ENCODE assay signal across 24 mouse cellular contexts in genomic region chr9:112247183-112247582, GRCm38 (mm10). TPM values are rescaled to one million over a fixed set of nuclear protein-coding genes. Genes with fewer than 3 reads are reported as not detected.
DNase-seq lines count a peak whose midpoint lies in the region; ATAC-seq and TF ChIP-seq lines count a peak whose summit lies in the region.
"Had no signal": no experiment of that assay in that cellular context is flagged by ENCODE, and none has a peak within 500 bp of the region (broad histone marks: within the 10 kb centered on the region; RNA-seq: fewer than 3 reads in every experiment).

No protein-coding gene starts in this region.

- H3K27ac ChIP-seq in CH12.LX (ENCODE audit: insufficient read depth, low read depth) (no peak overlapping the region), ES-E14 (ENCODE audit: insufficient read depth, low read depth, low read length, poor library complexity, severe bottlenecking) (no peak overlapping the region), MEL (ENCODE audit: control insufficient read depth, low read depth, low read length) (no peak overlapping the region)
- no peak overlapping the region for H3K27ac ChIP-seq in heart, embryonic 12.5 days (ENCODE audit: poor library complexity, severe bottlenecking)

- H3K4me3 ChIP-seq in CH12.LX (replicated peaks in 1 of 3; ENCODE audit: low read depth in 2 of 3, low read length in 2 of 3, poor library complexity in 1 of 3) = no peak overlapping the region
- H3K4me3 ChIP-seq in ES-E14 (ENCODE audit: insufficient read depth in 1 of 2, low read depth in 1 of 2, low read length in 2 of 2, poor library complexity in 1 of 2, severe bottlenecking in 1 of 2) = no peak overlapping the region
- H3K4me3 ChIP-seq in MEL (ENCODE audit: control insufficient read depth in 1 of 2, insufficient read depth in 1 of 2, low read depth in 2 of 2, low read length in 2 of 2) = no peak overlapping the region
- no peak overlapping the region for H3K4me3 ChIP-seq in heart, embryonic 12.5 days

- 69% methylated on average over 2 of the region's 2 CpGs for WGBS in heart, embryonic 12.5 days

- no peak overlapping the region for H3K9ac ChIP-seq in CH12.LX (ENCODE audit: insufficient read depth, low read depth)
- H3K9ac ChIP-seq in ES-E14 (ENCODE audit: insufficient read depth, low read depth, low read length, poor library complexity, severe bottlenecking) = no peak overlapping the region
- no peak overlapping the region for H3K9ac ChIP-seq in MEL (ENCODE audit: control insufficient read depth, low read depth, low read length, poor library complexity, severe bottlenecking)
- H3K9ac ChIP-seq in heart, embryonic 12.5 days = no peak overlapping the region

- no peak for TF ChIP-seq RAD21 in CH12.LX (IDR thresholded peaks at IDR 0.05; ENCODE audit: low read depth, low read length)
- no peak for TF ChIP-seq RAD21 in MEL (IDR thresholded peaks at IDR 0.05; ENCODE audit: low read depth, low read length)

- no peak for TF ChIP-seq POLR2A in CH12.LX (IDR thresholded peaks at IDR 0.05; ENCODE audit: low read depth, low read length)
- no peak for TF ChIP-seq POLR2A in MEL (IDR thresholded peaks at IDR 0.05; ENCODE audit: control insufficient read depth in 1 of 2, insufficient read depth in 1 of 2, low read depth in 1 of 2, low read length in 2 of 2, poor library complexity in 1 of 2)

- no peak for TF ChIP-seq EP300 in CH12.LX (IDR thresholded peaks at IDR 0.05; ENCODE audit: low read length)
- TF ChIP-seq EP300 in MEL (IDR thresholded peaks at IDR 0.05; ENCODE audit: low read depth in 1 of 2, low read length in 2 of 2) = no peak

- H3K4me1 ChIP-seq in CH12.LX (ENCODE audit: control insufficient read depth in 1 of 2, insufficient read depth in 2 of 2) (no peaks in the 10 kb centered on the region), ES-E14 (ENCODE audit: control insufficient read depth in 2 of 2, insufficient read depth in 2 of 2, low read length in 2 of 2, poor library complexity in 1 of 2) (no peaks in the 10 kb centered on the region), MEL (ENCODE audit: control insufficient read depth in 1 of 2, insufficient read depth in 2 of 2, low read length in 2 of 2) (no peaks in the 10 kb centered on the region)
- no peaks in the 10 kb centered on the region for H3K4me1 ChIP-seq in heart, embryonic 12.5 days (replicated peaks)

- ATAC-seq in heart, embryonic 12.5 days (ENCODE audit: insufficient number of reproducible peaks, low FRiP score) = no peak
- ATAC-seq: activated CD4-positive, CD25-positive, alpha-beta regulatory T cell, adult 4 months; CD4-positive, CD25-positive, alpha-beta regulatory T cell, adult 4 months; Patski had no signal

- H3K4me2 ChIP-seq in CH12.LX (ENCODE audit: insufficient read depth, low read depth, poor library complexity, severe bottlenecking) = no peak overlapping the region
- H3K4me2 ChIP-seq in heart, embryonic 12.5 days = no peak overlapping the region

- H3K79me2 ChIP-seq in CH12.LX (replicated peaks; ENCODE audit: control insufficient read depth, extremely low read depth, insufficient read depth, poor library complexity, severe bottlenecking) (no peaks in the 10 kb centered on the region), MEL (ENCODE audit: control insufficient read depth, insufficient read depth, low read length, poor library complexity) (no peaks in the 10 kb centered on the region)

- no peak for DNase-seq in CH12.LX (ENCODE audit: extremely low read depth)
- DNase-seq in ES-E14 (ENCODE audit: low read depth, low spot score) = no peak
- no peak for DNase-seq in MEL (ENCODE audit: low read depth, low spot score)
- DNase-seq in heart, postnatal 25 days (ENCODE audit: low spot score) = no peak
- no peak for DNase-seq in cerebellum, postnatal 4 days (ENCODE audit: low spot score in 2 of 2)
- DNase-seq: adrenal gland, adult 2 months; adrenal gland, adult 8-10 months; adrenal gland, postnatal 10 days; adrenal gland, postnatal 14 days; adrenal gland, postnatal 25 days; adrenal gland, postnatal 36 days; B cell, adult 2 months; cerebellum, adult 11 months; cerebellum, adult 11-12 months; cerebellum, adult 18-20 months; cerebellum, adult 2 months; cerebellum, adult 8-10 months; cerebellum, adult 9-10 months had no signal

- H3K36me3 ChIP-seq in CH12.LX (replicated peaks in 1 of 2; ENCODE audit: control insufficient read depth in 1 of 2, insufficient read depth in 1 of 2, low read length in 1 of 2) (no peaks in the 10 kb centered on the region), ES-E14 (ENCODE audit: control insufficient read depth, insufficient read depth, low read length, poor library complexity, severe bottlenecking) (no peaks in the 10 kb centered on the region), MEL (ENCODE audit: control insufficient read depth in 1 of 2, insufficient read depth in 2 of 2, low read length in 2 of 2) (no peaks in the 10 kb centered on the region)
- H3K36me3 ChIP-seq in heart, embryonic 12.5 days = no peaks in the 10 kb centered on the region
- H3K36me3 ChIP-seq: G1E had no signal

- in situ Hi-C loops in CH12.LX (cut with MboI; ENCODE audit: low pct_ligation_motif_present, low pct_unique_long_range_greater_than_20kb, low sequenced_read_pairs) = no loop called here
- in situ Hi-C loops in ES-E14 (cut with MboI; ENCODE audit: low sequenced_read_pairs in 2 of 2, unreplicated experiment in 2 of 2) = no loop called here

- H3K27me3 ChIP-seq in CH12.LX (replicated peaks) (no peaks in the 10 kb centered on the region), MEL (ENCODE audit: control insufficient read depth in 1 of 2, insufficient read depth in 2 of 2, low read length in 2 of 2) (no peaks in the 10 kb centered on the region)
- H3K27me3 ChIP-seq in heart, embryonic 12.5 days (replicated peaks) = 0 out of 2 replicates have a peak, but pooled peaks cover 3% of the 10 kb centered on the region
- H3K27me3 ChIP-seq: Patski had no signal

- dilution Hi-C loops in CH12.LX (cut with MboI; ENCODE audit: extremely low pct_ligation_motif_present, extremely low pct_unique_long_range_greater_than_20kb, low sequenced_read_pairs) = no loop called here

- H3K9me3 ChIP-seq in CH12.LX (replicated peaks; ENCODE audit: low read length) = peaks cover 52% of the 10 kb centered on the region
- H3K9me3 ChIP-seq in ES-E14 (ENCODE audit: control insufficient read depth, insufficient read depth, low read depth, low read length) = no peaks in the 10 kb centered on the region
- H3K9me3 ChIP-seq in MEL (replicated peaks; ENCODE audit: insufficient read depth, low read length) = no peaks in the 10 kb centered on the region
- no peaks in the 10 kb centered on the region for H3K9me3 ChIP-seq in heart, embryonic 12.5 days (replicated peaks)

- intact Hi-C loops in heart, postnatal 25 days (cut with DNase I) = no loop called here

- TF ChIP-seq CTCF in CH12.LX (conservative IDR thresholded peaks at IDR 0.05 in 1 of 2, IDR thresholded peaks at IDR 0.05 in 1 of 2; ENCODE audit: low read depth in 2 of 2, low read length in 2 of 2) (no peak), MEL (IDR thresholded peaks at IDR 0.05 in 2 of 3, conservative IDR thresholded peaks at IDR 0.05 in 1 of 3; ENCODE audit: control insufficient read depth in 1 of 3, insufficient read depth in 1 of 3, low read depth in 2 of 3, low read length in 3 of 3, poor library complexity in 1 of 3, severe bottlenecking in 1 of 3) (no peak)

TF ChIP-seq in CH12.LX, 34 proteins besides CTCF, POLR2A, EP300 and RAD21:
- TF ChIP-seq MAFK (IDR thresholded peaks at IDR 0.05; ENCODE audit: insufficient replicate concordance, low read length) (peak; percentile 68; the same call in 1 of the 2 replicates), TCF12 (IDR thresholded peaks at IDR 0.05; ENCODE audit: low read depth, low read length) (no peak), ZMIZ1 (IDR thresholded peaks at IDR 0.05; ENCODE audit: low read depth, low read length) (no peak), USF1 (IDR thresholded peaks at IDR 0.05; ENCODE audit: low read depth, low read length) (no peak)

TF ChIP-seq in ES-E14, 5 proteins besides CTCF, POLR2A, EP300 and RAD21:
- TF ChIP-seq ZC3H11A (IDR thresholded peaks at IDR 0.05; ENCODE audit: borderline replicate concordance, low read depth, low read length) = no peak
- no peak for TF ChIP-seq ZNF384 (IDR thresholded peaks at IDR 0.05; ENCODE audit: low read depth, low read length)
- peak; percentile 90 for TF ChIP-seq MAFK (IDR thresholded peaks at IDR 0.05; ENCODE audit: insufficient read depth, low read depth, low read length)
TF ChIP-seq in ES-E14: peak in this region for 1.

TF ChIP-seq in MEL, 35 proteins besides CTCF, POLR2A, EP300 and RAD21:
- TF ChIP-seq MEF2A (IDR thresholded peaks at IDR 0.05; ENCODE audit: extremely low read depth, insufficient replicate concordance, low read depth, low read length, poor library complexity, severe bottlenecking) (no peak), MAFK (IDR thresholded peaks at IDR 0.05; ENCODE audit: borderline replicate concordance, low read depth, low read length) (peak; percentile 63; the same call in 1 of the 2 replicates)

RNA-seq across cellular contexts. Expression of gene Arpp21, which starts 11.4 kb away (rescaled TPM):
- not detected in 2 replicates for total RNA-seq in CH12.LX (2012; rRNA removed)
- total RNA-seq in CH12.LX (2014; rRNA removed) = not detected in 2 replicates
- polyA plus RNA-seq in CH12.LX (2012; ENCODE audit: insufficient read length, low read depth) = not detected in 2 replicates
- 0.22 and 0.42 TPM in 2 replicates for total RNA-seq in ES-E14 (2012; rRNA removed)
- total RNA-seq in MEL (2012; rRNA removed) = 0.12 and 0.16 TPM in 2 replicates
- under 1 TPM in 1 of 2 experiments, not detected in 1; 0.10 TPM for polyA plus RNA-seq in MEL (2012; ENCODE audit: insufficient read depth in 1 of 2, insufficient read length in 2 of 2, low read depth in 1 of 2, low replicate concordance in 2 of 2, missing spikeins in 1 of 2)
- 1 to 10 TPM; 1.6 to 2.1 TPM for total RNA-seq in heart, postnatal 25 days (2021)
- polyA plus RNA-seq in heart, embryonic 12.5 days (2016; fragmentation: Nextera tagmentation; extraction: Ambion mirVana) = 2.1 and 3.2 TPM in 2 replicates
- total RNA-seq: adrenal gland, adult 18-20 months; adrenal gland, postnatal 25 days had no signal
- polyA plus RNA-seq: G1E, Patski had no signal

Comparison
In these comparisons a context has a peak if more than half of its experiments do, and no peak if none do; other contexts are left out.
1. Of the 35 proteins assayed by ChIP-seq in both MEL and CH12.LX: peak only in MEL: none; only in CH12.LX: none; in both: MAFK; in neither: 34.